Mouse (Mus musculus) heart, embryonic 10.5 days (tissue): ENCODE results near the gene Polh. TPM values are rescaled to one million over a fixed set of nuclear protein-coding genes. Genes with fewer than 3 reads are reported as not detected.

Experiments used
- DNase-seq: peaks from one replicate; pipeline ENCODE4 v3.0.0-alpha.2; 2017; ENCODE audit warnings: low spot score
- H3K27ac ChIP-seq: fragments of 300-500 bp; sonication (generic); 2 replicates; pipeline ENCODE4 v1.5.1; 2016; ENCODE audit warnings: mild to moderate bottlenecking
- H3K27me3 ChIP-seq: fragments of 300-500 bp; sonication (generic); 2 replicates; pipeline ENCODE4 v1.6.1; 2016; ENCODE audit warnings: mild to moderate bottlenecking; ENCODE audit not compliant: poor library complexity, insufficient read depth, severe bottlenecking
- H3K36me3 ChIP-seq: fragments of 300-500 bp; sonication (generic); 2 replicates; pipeline ENCODE4 v1.6.1; 2016; ENCODE audit warnings: mild to moderate bottlenecking, moderate library complexity
- H3K4me1 ChIP-seq: fragments of 300-500 bp; sonication (generic); 2 replicates; pipeline ENCODE4 v1.6.1; 2016; ENCODE audit warnings: mild to moderate bottlenecking
- H3K4me3 ChIP-seq: fragments of 300-500 bp; sonication (generic); 2 replicates; pipeline ENCODE4 v1.5.1; 2016; ENCODE audit warnings: mild to moderate bottlenecking, moderate library complexity
- H3K9me3 ChIP-seq: fragments of 300-500 bp; sonication (generic); 2 replicates; pipeline ENCODE4 v1.6.1; 2016; ENCODE audit warnings: mild to moderate bottlenecking, moderate library complexity
- WGBS: fragments of 180-500 bp; shearing (Covaris S2); methylation state at CpG from one replicate; pipeline ENCODE4 v1.1.7; 2016; 5-methylcytosine and 5-hydroxymethylcytosine counted together
- polyA plus RNA-seq: library from polyadenylated mRNA; unstranded; fragments of >200 nt; fragmentation: Nextera tagmentation; extraction: Ambion mirVana; gene quantifications from 2 replicates; pipeline ENCODE4 v1.2.1, GENCODE M21; 2016

Polh gene
- polyA plus RNA-seq: 8.3 and 12.2 TPM in 2 replicates

DNA sequence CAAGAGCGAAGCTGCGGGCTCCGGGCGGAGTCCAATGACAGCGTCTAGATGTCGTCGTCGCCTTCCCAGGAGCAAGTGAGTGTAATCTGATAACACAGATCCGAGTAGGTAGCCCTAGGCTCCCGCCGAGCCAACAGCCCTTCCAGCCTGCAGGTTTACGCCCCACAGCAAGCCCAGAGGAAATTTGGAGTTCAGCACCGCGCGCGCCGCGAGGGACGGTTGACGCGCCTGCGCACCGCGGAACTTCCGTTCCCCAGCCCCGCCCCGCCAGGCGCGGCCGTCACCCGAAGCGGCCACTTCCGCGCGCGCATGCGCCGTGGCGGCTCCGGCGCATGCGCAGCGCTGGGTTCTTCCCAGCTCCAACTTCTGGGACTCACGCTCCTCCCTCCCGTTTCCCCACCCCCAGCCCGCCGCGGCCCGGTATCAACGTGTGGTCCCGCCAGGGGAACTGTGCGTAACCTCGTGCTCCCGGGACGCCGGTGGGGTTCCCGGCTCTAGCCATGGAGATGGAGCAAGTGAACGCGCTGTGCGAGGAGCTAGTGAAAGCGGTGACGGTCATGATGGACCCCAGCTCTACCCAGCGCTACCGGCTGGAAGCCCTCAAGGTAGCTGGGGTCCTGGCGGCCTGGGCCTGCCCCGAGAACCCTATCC, at the start of gene Polh, which contains the start of gene Xpo5:
TSS of gene Polh (minus strand) at position 225 of the 651 bp plus-strand sequence.
TSS of gene Xpo5 (plus strand) at position 362 of the 651 bp plus-strand sequence.
- peak within 1 kb of the TSS; percentile 97 for H3K4me3 ChIP-seq
- peak; percentile 96 for DNase-seq
- H3K27ac ChIP-seq: peak within 1 kb of the TSS; percentile 95
- peaks cover 52% of the 10 kb centered on the region for H3K36me3 ChIP-seq
- H3K9me3 ChIP-seq: no peaks in the 10 kb centered on the region
- peaks cover 20% of the 10 kb centered on the region for H3K4me1 ChIP-seq
- no peaks in the 10 kb centered on the region for H3K27me3 ChIP-seq
- under 1% methylated on average over 66 of the region's 66 CpGs for WGBS

DNA sequence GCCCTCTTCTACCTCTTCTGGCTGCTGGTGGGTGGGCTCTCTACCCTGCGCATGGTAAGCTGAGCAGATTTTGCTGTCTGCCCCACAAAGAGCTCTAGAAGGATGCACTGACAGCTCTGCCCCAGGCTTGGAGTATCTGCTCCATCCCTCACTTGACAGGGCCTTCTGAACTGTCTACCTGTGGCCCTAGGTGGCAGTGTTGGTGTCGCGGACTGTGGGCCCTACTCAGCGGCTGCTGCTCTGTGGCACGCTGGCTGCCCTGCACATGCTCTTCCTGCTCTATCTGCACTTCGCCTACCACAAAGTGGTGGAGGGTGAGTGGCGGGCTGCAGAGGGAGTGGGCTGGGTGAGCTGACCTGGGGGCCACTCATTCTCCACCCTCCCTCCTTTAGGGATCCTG, 48.7 kb upstream of the Polh start:
- H3K4me3 ChIP-seq: no peak overlapping the region
- peaks cover 36% of the 10 kb centered on the region for H3K4me1 ChIP-seq
- WGBS: 74% methylated on average over 7 of the region's 7 CpGs

DNA sequence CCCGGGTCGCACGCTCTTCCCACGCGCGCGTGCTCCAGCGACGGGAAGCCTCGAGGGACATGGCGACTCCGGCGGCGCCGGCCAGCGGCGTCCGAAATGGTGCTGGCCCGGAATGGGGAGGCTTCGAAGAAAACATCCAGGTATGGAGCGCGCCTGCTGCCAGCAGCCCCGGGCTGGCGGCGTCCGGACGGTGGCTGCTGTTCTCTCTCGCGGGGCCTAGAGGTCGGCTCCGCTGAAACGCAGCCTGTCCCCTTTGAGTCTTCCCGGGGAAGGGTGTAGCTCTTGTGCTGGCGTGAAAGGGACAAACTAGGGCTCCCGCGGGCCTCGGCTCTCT, 45.7 kb upstream of the Polh start:
- DNase-seq: no peak
- no peaks in the 10 kb centered on the region for H3K9me3 ChIP-seq
- WGBS: under 1% methylated on average over 37 of the region's 37 CpGs
- H3K27ac ChIP-seq: peak overlapping the region; percentile 90
- H3K27me3 ChIP-seq: peaks cover 5% of the 10 kb centered on the region; the same call in 1 of the 2 replicates
- peak overlapping the region; percentile 88 for H3K4me3 ChIP-seq
- peaks cover 69% of the 10 kb centered on the region for H3K36me3 ChIP-seq
- peaks cover 20% of the 10 kb centered on the region for H3K4me1 ChIP-seq

More for the DNA sequence above, 48.7 kb upstream of the Polh start:
- Histone ChIP-seq H3K9me3 (no peaks in the 10 kb centered on the region), H3K27me3 (peaks cover 24% of the 10 kb centered on the region), H3K27ac (no peak overlapping the region), H3K36me3 (peaks cover 41% of the 10 kb centered on the region)
- no peak for DNase-seq

DNA sequence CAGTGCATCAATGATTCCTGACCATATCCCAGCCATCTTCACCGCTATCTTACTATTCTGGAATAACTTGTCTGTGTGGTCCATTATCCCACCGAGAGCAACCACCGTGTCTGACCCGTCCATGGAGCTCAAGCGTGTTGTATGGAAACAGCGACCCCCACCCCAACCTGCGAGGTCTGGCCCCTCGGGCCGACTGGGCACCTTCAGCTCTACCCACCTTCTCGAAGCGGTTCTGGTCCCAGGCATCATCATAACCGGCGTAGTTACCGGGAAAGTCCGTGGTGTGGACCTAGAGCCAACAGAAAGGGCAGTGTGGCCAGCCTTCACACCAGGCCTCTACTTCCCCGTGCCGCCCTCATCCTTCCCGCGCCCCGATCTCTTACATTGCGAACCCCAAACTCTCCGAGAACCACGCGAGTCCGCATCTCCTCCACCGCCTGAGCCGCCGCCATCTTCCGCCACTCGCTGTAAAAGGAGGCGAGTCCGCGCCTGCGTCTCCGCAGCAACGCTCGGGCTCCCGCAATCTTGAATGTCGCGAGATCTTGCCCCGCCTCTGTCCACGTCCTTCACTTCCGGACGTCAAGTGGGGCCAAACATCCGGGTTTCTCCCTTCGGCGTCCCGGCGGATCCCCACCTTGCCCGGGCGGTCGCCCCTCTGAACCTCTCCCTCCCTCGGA, 45.2 kb upstream of the Polh start, which contains the start of the genes Polr1c and Yipf3:
TSS of gene Polr1c (minus strand) at position 543 of the 677 bp plus-strand sequence.
TSS of gene Yipf3 (plus strand) at position 569 of the 677 bp plus-strand sequence.
- Histone ChIP-seq H3K4me1 (peaks cover 19% of the 10 kb centered on the region), H3K27ac (peak within 1 kb of the TSS; percentile 90), H3K4me3 (peak within 1 kb of the TSS; percentile 88), H3K36me3 (peaks cover 75% of the 10 kb centered on the region), H3K9me3 (no peaks in the 10 kb centered on the region), H3K27me3 (peaks cover 10% of the 10 kb centered on the region; the same call in 1 of the 2 replicates)
- peak; percentile 97 for DNase-seq
- under 1% methylated on average over 53 of the region's 53 CpGs for WGBS

DNA sequence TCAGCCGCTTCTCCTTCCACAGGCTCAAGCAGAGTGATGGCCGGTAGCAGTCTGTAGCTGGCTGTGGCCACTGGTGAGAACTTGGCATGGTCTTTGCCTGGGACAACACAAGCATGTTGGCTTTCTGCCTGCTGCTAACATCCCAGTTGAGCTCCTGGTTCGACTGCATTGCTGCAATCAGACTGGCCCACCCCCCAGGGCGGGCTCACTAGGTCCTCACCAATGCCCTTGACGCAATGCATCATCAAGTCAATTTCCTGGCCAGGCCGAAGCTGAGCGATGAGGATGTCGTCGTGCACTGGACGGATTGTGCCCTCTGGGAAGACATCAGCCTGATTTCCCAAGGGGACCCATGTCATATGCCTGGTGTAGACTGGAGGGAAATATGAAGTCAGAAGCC, 42.1 kb upstream of the Polh start:
- 87% methylated on average over 10 of the region's 10 CpGs for WGBS

DNA sequence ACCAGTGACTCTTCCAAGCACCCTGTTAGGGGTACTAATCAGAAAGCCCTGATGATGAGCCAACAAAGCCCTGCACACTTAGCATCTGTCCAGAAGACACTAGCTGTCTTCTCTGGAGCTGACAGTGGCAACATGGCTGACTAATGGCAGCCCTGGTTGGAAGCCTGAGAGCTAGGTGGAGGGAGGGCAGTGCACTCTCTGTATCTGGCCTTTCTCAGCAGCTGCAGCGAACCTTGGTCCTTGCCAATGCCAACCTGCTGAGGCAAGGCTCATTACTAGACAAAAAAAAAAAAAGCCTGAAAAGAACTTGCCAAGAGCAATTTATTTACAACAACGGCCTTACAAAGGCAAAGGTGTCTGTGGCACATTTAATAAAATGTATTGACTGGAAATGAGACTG, 41.2 kb upstream of the Polh start:
- Histone ChIP-seq H3K27ac (no peak overlapping the region), H3K9me3 (no peaks in the 10 kb centered on the region), H3K4me1 (peaks cover 36% of the 10 kb centered on the region), H3K36me3 (peaks cover 78% of the 10 kb centered on the region), H3K4me3 (no peak overlapping the region), H3K27me3 (peaks cover 31% of the 10 kb centered on the region; the same call in 1 of the 2 replicates)
- 82% methylated on average over 2 of the region's 2 CpGs for whole genome bisulfite sequencing
- no peak for DNase-seq

More for the DNA sequence above, 42.1 kb upstream of the Polh start:
- H3K27ac ChIP-seq: no peak overlapping the region
- no peak overlapping the region for H3K4me3 ChIP-seq
- H3K27me3 ChIP-seq: peaks cover 31% of the 10 kb centered on the region; the same call in 1 of the 2 replicates
- DNase-seq: no peak
- H3K9me3 ChIP-seq: no peaks in the 10 kb centered on the region
- peaks cover 36% of the 10 kb centered on the region for H3K4me1 ChIP-seq
- peaks cover 75% of the 10 kb centered on the region for H3K36me3 ChIP-seq

DNA sequence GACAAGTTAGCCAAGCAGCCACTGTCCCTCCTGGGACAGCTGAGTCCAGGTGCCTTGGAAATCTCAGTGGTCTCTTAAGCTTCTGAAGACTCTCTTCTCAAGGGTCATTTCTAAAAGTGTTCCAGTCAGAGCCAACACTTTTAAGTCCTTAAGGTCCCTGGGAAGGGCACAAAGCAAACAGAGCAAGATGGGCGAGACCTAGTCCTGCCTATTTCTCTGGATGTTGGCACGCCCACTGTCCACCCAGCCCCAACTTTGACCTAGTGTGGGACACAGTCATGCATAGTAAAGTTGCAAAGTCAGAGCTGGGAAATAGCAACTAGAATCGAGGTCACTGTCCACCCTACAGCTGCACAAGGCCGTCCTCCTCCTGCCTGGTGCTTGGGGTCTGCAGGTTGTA, 40.5 kb upstream of the Polh start:
- Histone ChIP-seq H3K27me3 (peaks cover 31% of the 10 kb centered on the region; the same call in 1 of the 2 replicates), H3K36me3 (peaks cover 85% of the 10 kb centered on the region), H3K27ac (no peak overlapping the region), H3K4me1 (peaks cover 41% of the 10 kb centered on the region), H3K4me3 (no peak overlapping the region), H3K9me3 (no peaks in the 10 kb centered on the region)
- 89% methylated on average over 4 of the region's 4 CpGs for WGBS
- DNase-seq: no peak

DNA sequence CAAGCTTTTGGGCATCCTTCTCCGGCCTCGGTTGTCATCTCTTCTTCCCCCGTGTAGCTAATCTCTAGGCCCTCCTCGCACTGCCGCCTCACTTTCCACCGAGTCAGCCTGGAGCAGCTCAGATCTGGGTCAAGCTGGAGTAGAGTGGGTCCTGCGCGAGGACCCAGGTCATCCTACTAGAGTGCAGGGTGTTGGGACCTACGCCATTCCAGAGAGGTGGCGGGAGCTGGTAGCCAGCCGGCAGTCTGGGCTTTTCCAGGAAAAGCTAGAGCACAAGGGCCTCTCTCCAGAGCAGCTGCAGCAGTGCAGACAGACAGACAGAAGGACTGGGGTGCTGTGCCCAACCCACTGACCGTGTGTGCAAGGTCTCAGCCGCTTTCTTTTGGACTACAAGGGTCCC, 39.8 kb upstream of the Polh start:
- H3K36me3 ChIP-seq: peaks cover 90% of the 10 kb centered on the region
- 85% methylated on average over 13 of the region's 13 CpGs for WGBS
- no peak overlapping the region for H3K4me3 ChIP-seq
- H3K4me1 ChIP-seq: peaks cover 44% of the 10 kb centered on the region
- no peak for DNase-seq
- H3K27me3 ChIP-seq: peaks cover 31% of the 10 kb centered on the region; the same call in 1 of the 2 replicates
- H3K27ac ChIP-seq: no peak overlapping the region
- H3K9me3 ChIP-seq: no peaks in the 10 kb centered on the region

DNA sequence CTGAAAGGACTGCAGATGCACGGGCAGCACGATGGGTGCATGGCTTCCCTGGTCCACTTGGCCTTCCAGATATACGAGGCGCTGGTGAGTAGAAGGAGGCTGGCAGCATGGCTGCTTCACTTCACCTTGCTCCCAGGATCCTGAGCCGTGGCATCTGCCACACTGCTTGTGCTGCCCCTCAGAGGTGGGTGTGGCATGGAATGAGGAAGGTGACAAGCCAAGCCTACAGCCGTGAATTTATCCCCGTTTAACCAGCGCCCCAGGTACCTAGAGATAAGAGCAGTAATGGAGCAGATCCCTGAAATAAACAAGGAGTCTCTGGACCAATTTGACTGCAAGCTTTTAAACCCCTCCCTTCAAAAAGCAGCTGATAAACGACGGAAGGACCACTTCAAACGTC, 39.0 kb upstream of the Polh start:
- peaks cover 39% of the 10 kb centered on the region for H3K4me1 ChIP-seq
- H3K27me3 ChIP-seq: peaks cover 36% of the 10 kb centered on the region; the same call in 1 of the 2 replicates
- WGBS: 65% methylated on average over 11 of the region's 11 CpGs
- no peak for DNase-seq
- H3K36me3 ChIP-seq: peaks cover 98% of the 10 kb centered on the region
- no peak overlapping the region for H3K27ac ChIP-seq
- no peak overlapping the region for H3K4me3 ChIP-seq
- H3K9me3 ChIP-seq: no peaks in the 10 kb centered on the region

DNA sequence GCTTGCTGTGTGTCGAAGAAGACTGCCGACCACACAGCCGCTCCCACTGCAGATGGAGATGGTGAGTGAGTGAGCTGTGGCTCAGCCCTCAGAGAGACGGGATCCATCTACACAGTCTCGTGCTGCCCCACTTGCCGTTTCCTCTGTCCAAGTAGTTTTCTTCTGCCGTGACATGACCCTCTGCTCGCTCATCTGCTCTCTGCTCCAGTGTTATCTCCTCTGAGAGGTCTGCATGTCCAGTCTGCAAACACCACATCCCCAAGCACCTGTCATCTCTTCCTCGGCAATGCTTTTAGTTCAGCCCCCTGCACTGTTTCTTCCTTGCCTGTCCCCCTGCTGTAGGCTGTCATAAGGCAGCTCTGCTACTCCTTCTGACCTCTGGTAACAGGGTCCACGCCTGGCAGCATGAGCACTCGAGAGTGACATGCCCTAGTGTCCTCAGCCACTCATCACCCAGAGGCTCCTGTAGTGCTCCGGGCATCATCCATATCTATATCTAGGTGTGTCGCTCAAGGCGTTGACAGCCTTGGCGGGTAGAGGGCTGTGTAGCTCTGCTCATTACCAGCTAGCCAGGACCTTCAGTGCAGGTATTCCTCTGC, 37.2 kb upstream of the Polh start:
- peak; percentile 93 for DNase-seq
- Histone ChIP-seq H3K27ac (0 out of 2 replicates have a peak overlapping the region, but pooled peaks have one; percentile 8), H3K4me3 (0 out of 2 replicates have a peak overlapping the region, but pooled peaks have one; percentile 22), H3K9me3 (no peaks in the 10 kb centered on the region), H3K36me3 (peaks cover 97% of the 10 kb centered on the region), H3K27me3 (peaks cover 53% of the 10 kb centered on the region; the same call in 1 of the 2 replicates), H3K4me1 (peaks cover 39% of the 10 kb centered on the region)
- whole genome bisulfite sequencing: 45% methylated on average over 15 of the region's 15 CpGs

DNA sequence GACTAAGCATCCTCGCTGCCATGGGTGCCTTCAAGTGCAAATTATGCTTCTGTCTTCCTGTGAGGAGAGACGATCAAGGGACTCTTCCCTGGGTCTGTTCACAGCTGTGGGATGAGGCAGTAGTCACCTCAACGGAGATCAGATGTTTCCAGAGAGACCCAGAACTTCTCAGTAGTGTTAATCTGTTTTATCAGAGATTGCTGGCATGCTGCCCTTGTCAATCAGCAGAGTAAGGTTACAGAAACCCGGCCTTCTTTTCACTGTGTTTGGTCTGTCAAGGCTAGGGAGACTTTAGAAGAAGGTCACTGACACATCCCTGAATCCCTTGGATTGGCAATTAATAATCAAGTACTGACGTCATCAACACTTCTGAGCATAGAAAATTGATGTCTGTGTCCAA, 35.0 kb upstream of the Polh start:
- Histone ChIP-seq H3K27ac (no peak overlapping the region), H3K27me3 (peaks cover 50% of the 10 kb centered on the region; the same call in 1 of the 2 replicates), H3K36me3 (peaks cover 96% of the 10 kb centered on the region), H3K4me3 (no peak overlapping the region), H3K9me3 (no peaks in the 10 kb centered on the region), H3K4me1 (peaks cover 39% of the 10 kb centered on the region)
- DNase-seq: no peak
- WGBS: 68% methylated on average over 5 of the region's 5 CpGs

DNA sequence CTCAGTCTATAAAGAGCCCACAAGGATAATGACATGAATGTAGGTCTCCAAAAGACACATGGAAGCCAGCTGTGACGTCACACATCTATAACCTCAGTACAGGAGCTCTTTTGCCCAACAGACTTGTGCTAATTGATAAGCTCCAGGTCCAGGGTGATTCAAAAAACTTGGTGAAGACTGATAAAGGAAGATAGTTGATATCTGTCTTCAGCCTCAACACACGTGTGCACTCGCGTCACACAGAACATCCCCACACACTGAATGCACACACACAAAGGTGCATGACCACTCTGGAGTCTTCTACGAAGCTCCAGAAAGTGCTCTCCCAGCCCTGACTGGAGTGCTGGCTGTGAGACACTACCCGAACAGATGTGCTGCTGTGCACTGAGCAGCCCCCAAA, 34.6 kb upstream of the Polh start:
- no peaks in the 10 kb centered on the region for H3K9me3 ChIP-seq
- H3K4me3 ChIP-seq: no peak overlapping the region
- H3K27me3 ChIP-seq: peaks cover 46% of the 10 kb centered on the region; the same call in 1 of the 2 replicates
- peaks cover 96% of the 10 kb centered on the region for H3K36me3 ChIP-seq
- peaks cover 39% of the 10 kb centered on the region for H3K4me1 ChIP-seq
- 82% methylated on average over 6 of the region's 6 CpGs for WGBS
- no peak overlapping the region for H3K27ac ChIP-seq
- DNase-seq: no peak
